Mouse (Mus musculus) bone marrow, adult 2 months (tissue): ENCODE data around the gene Tada2b.

Experiments
- CTCF ChIP-seq: fragments of 200-500 bp; IDR thresholded peaks from 2 replicates; pipeline ENCODE4 v1.5.1; 2011; ENCODE audit warnings: low read length, control low read depth; ENCODE audit not compliant: control insufficient read depth, insufficient read depth
- POLR2A ChIP-seq: fragments of 200-500 bp; IDR thresholded peaks from 2 replicates; pipeline ENCODE4 v1.6.1; 2011; ENCODE audit warnings: low read depth, mild to moderate bottlenecking, control low read depth, low read length, borderline replicate concordance; ENCODE audit not compliant: control insufficient read depth

DNA sequence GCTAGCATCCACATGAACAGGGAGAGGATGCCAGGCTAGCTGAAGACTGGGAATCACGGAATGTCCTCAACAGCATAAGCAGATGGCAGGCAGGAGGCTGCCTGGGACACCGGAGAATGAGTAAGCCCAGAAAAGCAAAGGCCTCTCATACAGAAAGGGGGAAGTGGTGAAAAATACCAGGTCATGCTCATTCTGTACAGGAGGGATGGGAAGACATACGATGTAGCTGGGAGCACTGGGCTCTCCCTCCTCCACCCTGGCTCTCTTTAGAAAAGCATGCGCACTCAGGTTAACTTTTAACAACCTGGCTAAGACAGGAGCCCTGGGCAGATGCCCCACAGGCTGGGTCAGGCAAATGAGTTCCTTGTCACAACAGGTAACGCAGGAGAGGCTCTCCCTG, 57.7 kb downstream of the Tada2b start:
- TF ChIP-seq CTCF (no peak), POLR2A (no peak)
